Mouse (Mus musculus) ES-E14 (cell line): ENCODE data around the gene Fen1. TPM values are rescaled to one million over a fixed set of nuclear protein-coding genes. Genes with fewer than 3 reads are reported as not detected.

ENCODE experiments used
- DNase-seq: peaks from one replicate; pipeline ENCODE4 v3.0.0-alpha.2; 2013; ENCODE audit warnings: low read depth, low spot score
- H3K27ac ChIP-seq: 2 replicates; pipeline ENCODE4 v1.5.1; 2012; ENCODE audit warnings: low read depth, mild to moderate bottlenecking, low read length, moderate library complexity, mixed read lengths; ENCODE audit not compliant: poor library complexity, insufficient read depth, severe bottlenecking
- H3K36me3 ChIP-seq: 2 replicates; pipeline ENCODE4 v1.6.1; 2012; ENCODE audit warnings: mild to moderate bottlenecking, low read length, moderate library complexity, mixed read lengths; ENCODE audit not compliant: control insufficient read depth, poor library complexity, insufficient read depth, severe bottlenecking
- H3K4me1 ChIP-seq, 2 experiments: fragments of 150-350 bp in 1 of 2; sonication (generic) in 1 of 2; 2 replicates each; pipeline ENCODE4 v1.6.1; 2012; ENCODE audit warnings: low read length in 2 of 2, mild to moderate bottlenecking in 1 of 2, mixed read lengths in 1 of 2; ENCODE audit not compliant: control insufficient read depth in 2 of 2, insufficient read depth in 2 of 2, poor library complexity in 1 of 2
- H3K4me3 ChIP-seq, 2 experiments: fragments of 150-350 bp in 1 of 2; sonication (generic) in 1 of 2; 2 replicates each; pipeline ENCODE4 v1.5.1; 2012; ENCODE audit warnings: low read length in 2 of 2, low read depth in 1 of 2, mild to moderate bottlenecking in 1 of 2, mixed read lengths in 1 of 2; ENCODE audit not compliant: insufficient read depth in 1 of 2, poor library complexity in 1 of 2, severe bottlenecking in 1 of 2
- H3K9ac ChIP-seq: 2 replicates; pipeline ENCODE4 v1.6.1; 2012; ENCODE audit warnings: low read depth, mild to moderate bottlenecking, low read length, mixed read lengths; ENCODE audit not compliant: poor library complexity, insufficient read depth, severe bottlenecking
- H3K9me3 ChIP-seq: fragments of 150-350 bp; sonication (generic); 2 replicates; pipeline ENCODE4 v1.6.1; 2012; ENCODE audit warnings: low read depth, mild to moderate bottlenecking, low read length; ENCODE audit not compliant: control insufficient read depth, insufficient read depth
- CHD2 ChIP-seq: IDR thresholded peaks from 2 replicates; pipeline ENCODE4 v1.6.1; 2014; ENCODE audit warnings: mild to moderate bottlenecking, low read depth, low read length, inconsistent platforms
- HCFC1 ChIP-seq: IDR thresholded peaks from 2 replicates; pipeline ENCODE4 v1.6.1; 2012; ENCODE audit warnings: low read length, inconsistent platforms, borderline replicate concordance; ENCODE audit not compliant: insufficient read depth
- MAFK ChIP-seq: IDR thresholded peaks from 2 replicates; pipeline ENCODE4 v1.6.1; 2014; ENCODE audit warnings: mild to moderate bottlenecking, low read depth, low read length, inconsistent platforms; ENCODE audit not compliant: insufficient read depth
- ZC3H11A ChIP-seq: IDR thresholded peaks from 2 replicates; pipeline ENCODE4 v1.6.1; 2012; ENCODE audit warnings: low read depth, mild to moderate bottlenecking, inconsistent platforms, low read length, borderline replicate concordance
- ZNF384 ChIP-seq: IDR thresholded peaks from 2 replicates; pipeline ENCODE4 v1.6.1; 2012; ENCODE audit warnings: low read depth, low read length, inconsistent platforms
- in situ Hi-C, 2 experiments: fragments of 600-800 bp; cut with MboI; formaldehyde crosslinking; loops; one replicate each; pipeline ENCODE4 v1.15.1; 2025; ENCODE audit warnings: low sequenced_read_pairs in 2 of 2, inconsistent platforms in 1 of 2; ENCODE audit not compliant: unreplicated experiment in 2 of 2
- total RNA-seq: library from RNA; depleted of rRNA; stranded (reverse); fragments of 300-350 nt; gene quantifications from 2 replicates; pipeline ENCODE4 v1.2.3, GENCODE M21; 2012

Fen1 gene
- total RNA-seq, 1 experiment: 113 TPM

GRCm38 (mm10) chr19:10213796-10214471 is 10.0 kb upstream of the Fen1 start:
- in situ Hi-C loops: no loop called here
- peaks cover 0 to 15% of the 10 kb centered on the region in 2 experiments; a peak in 2 of 4 replicates for H3K4me1 ChIP-seq
- TF ChIP-seq HCFC1: no peak
- no peak for TF ChIP-seq CHD2
- TF ChIP-seq ZC3H11A: no peak
- TF ChIP-seq ZNF384: no peak
- no peak for TF ChIP-seq MAFK
- no peak for DNase-seq
- peaks cover 86% of the 10 kb centered on the region for H3K36me3 ChIP-seq
- H3K27ac ChIP-seq: no peak overlapping the region
- H3K9me3 ChIP-seq: no peaks in the 10 kb centered on the region
- no peak overlapping the region for H3K4me3 ChIP-seq
- H3K9ac ChIP-seq: no peak overlapping the region

GRCm38 (mm10) chr19:10210885-10211284 is 6.9 kb upstream of the Fen1 start:
- Histone ChIP-seq H3K36me3 (peaks cover 82% of the 10 kb centered on the region), H3K9me3 (no peaks in the 10 kb centered on the region), H3K9ac (no peak overlapping the region), H3K4me3 (no peak overlapping the region), H3K27ac (no peak overlapping the region), H3K4me1 (peaks cover 0 to 7% of the 10 kb centered on the region in 2 experiments; a peak in 2 of 4 replicates)
- TF ChIP-seq ZC3H11A: no peak
- no peak for TF ChIP-seq MAFK
- TF ChIP-seq ZNF384: no peak
- TF ChIP-seq HCFC1: no peak
- TF ChIP-seq CHD2: no peak
- DNase-seq: no peak
- in situ Hi-C loops: no loop called here

DNA sequence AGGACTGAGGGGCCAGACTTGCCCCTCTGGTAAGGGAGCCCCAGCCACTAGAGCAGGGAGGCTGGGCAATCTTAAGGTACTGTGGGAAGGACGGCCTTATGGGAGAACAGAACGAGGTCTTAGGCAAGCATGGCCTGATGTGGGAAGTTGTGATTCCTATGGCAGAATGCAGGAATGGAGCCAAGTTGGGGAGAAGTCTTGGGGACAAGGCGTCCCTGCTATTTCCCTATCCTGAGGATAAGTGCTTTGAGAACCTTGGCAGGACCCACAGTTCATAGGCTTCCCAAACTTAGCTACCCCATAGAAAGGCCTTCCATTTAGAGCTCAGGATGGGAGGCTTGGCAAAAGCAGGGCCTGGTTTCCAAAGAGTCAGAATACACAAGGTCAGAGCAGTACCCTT is 4.9 kb upstream of the Fen1 start:
- DNase-seq: no peak
- H3K27ac ChIP-seq: no peak overlapping the region
- H3K4me1 ChIP-seq: no peaks in the 10 kb centered on the region; a peak in 2 of 4 replicates
- TF ChIP-seq ZC3H11A (no peak), ZNF384 (no peak), MAFK (no peak), CHD2 (no peak), HCFC1 (no peak)
- H3K36me3 ChIP-seq: peaks cover 65% of the 10 kb centered on the region
- no peak overlapping the region for H3K4me3 ChIP-seq
- in situ Hi-C loops: no loop called here
- H3K9ac ChIP-seq: no peak overlapping the region
- no peaks in the 10 kb centered on the region for H3K9me3 ChIP-seq

DNA sequence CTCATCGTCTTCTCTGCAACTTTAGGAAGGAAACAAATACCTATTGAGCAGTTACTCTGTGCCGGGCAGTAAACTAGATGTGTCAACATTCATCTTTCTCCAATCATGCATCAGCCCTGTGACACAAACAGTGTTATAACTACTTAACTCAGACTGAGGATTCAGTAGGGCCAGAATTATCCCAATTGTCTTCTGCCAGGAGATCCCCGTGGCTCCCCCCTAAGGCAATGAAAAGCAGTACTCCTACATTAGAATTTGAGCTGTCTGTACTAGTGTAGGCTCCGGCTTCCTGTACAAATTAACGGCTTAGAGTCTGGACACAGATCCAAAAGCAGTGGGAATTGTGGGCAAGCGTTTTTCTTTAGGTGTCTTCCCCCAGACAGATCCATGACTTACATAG is 1.1 kb upstream of the Fen1 start:
- Histone ChIP-seq H3K9me3 (no peaks in the 10 kb centered on the region), H3K4me3 (peak overlapping the region; percentile 70 to 95), H3K36me3 (peaks cover 42% of the 10 kb centered on the region), H3K9ac (no peak overlapping the region), H3K4me1 (no peaks in the 10 kb centered on the region; a peak in 2 of 4 replicates), H3K27ac (no peak overlapping the region)
- in situ Hi-C loops: no loop called here
- TF ChIP-seq HCFC1: no peak
- no peak for TF ChIP-seq ZNF384
- TF ChIP-seq MAFK: no peak
- DNase-seq: no peak

DNA sequence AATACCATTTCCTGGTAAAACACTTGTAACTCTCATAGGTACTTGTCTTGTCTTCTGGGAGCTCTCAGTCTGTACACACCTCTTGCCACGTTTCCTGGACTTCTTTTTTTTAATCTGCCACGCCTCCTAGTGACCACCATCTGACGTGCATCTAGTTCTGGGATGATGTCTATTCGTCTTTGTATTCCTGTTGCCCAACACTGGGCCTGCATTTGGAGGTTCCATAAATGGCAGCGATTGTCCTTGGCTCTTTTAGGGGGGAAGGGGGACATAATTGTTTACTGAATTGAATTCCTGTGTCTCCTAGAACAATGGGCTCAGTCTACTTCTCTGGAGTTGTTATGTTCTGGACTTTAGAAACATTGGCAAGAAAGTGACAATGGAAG is 640 bp upstream of the Fen1 start:
- in situ Hi-C loops: no loop called here
- Histone ChIP-seq H3K9ac (peak overlapping the region; percentile 99; the same call in 1 of the 2 replicates), H3K9me3 (no peaks in the 10 kb centered on the region), H3K4me3 (peak overlapping the region; percentile 70 to 95), H3K27ac (no peak overlapping the region; the same call in 1 of the 2 replicates), H3K4me1 (no peaks in the 10 kb centered on the region; a peak in 2 of 4 replicates), H3K36me3 (peaks cover 42% of the 10 kb centered on the region)
- no peak for DNase-seq
- no peak for TF ChIP-seq ZC3H11A
- TF ChIP-seq ZNF384: peak; percentile 87
- no peak for TF ChIP-seq HCFC1
